Mouse (Mus musculus) thymus, postnatal 14 days (tissue): ENCODE measurements around the gene Zfp655.
"Not testable (repeated sequence)": the region's sequence is repeated elsewhere in the genome, so short reads cannot be mapped to it uniquely, and the experiment has no call there.

Source experiments
- DNase-seq: peaks from one replicate; pipeline ENCODE4 v3.0.0; 2021

Gene Zfp655

GRCm38 (mm10) chr5:145223395-145223794 is 8.1 kb upstream of the Zfp655 start:
- no peak for DNase-seq

GRCm38 (mm10) chr5:145226453-145226852 is 5.1 kb upstream of the Zfp655 start:
- DNase-seq = no peak

- not testable (repeated sequence) for DNase-seq
Measured at GRCm38 (mm10) chr5:145229283-145229682, 2.2 kb upstream of the Zfp655 start.

GRCm38 (mm10) chr5:145230641-145231040 is 874 bp upstream of the Zfp655 start:
- no peak for DNase-seq

GRCm38 (mm10) chr5:145231893-145232411 is 437 bp downstream of the Zfp655 start:
- DNase-seq = no peak

- peak; percentile 47 for DNase-seq
Measured at GRCm38 (mm10) chr5:145234636-145235035, 3.1 kb downstream of the Zfp655 start.

- DNase-seq = no peak
Measured at GRCm38 (mm10) chr5:145249520-145249919, 18.0 kb downstream of the Zfp655 start.

DNA sequence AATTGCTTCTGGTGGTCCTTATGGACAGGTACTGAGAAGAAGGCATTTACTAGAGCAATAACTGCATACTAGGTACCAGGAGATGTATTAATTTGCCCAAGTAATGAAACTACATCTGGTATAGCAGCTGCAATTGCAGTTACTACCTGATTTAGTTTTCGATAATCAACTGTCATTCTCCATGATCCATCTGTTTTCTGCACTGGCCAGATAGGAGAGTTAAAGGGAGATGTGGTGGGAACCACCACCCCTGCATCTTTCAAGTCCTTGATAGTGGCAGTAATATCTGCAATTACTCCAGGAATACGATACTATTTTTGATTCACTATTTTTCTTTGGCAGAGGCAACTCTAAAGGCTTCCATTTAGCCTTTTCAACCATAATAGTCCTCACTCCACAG is 42.1 kb downstream of the Zfp655 start:
- not testable (repeated sequence) for DNase-seq

DNA sequence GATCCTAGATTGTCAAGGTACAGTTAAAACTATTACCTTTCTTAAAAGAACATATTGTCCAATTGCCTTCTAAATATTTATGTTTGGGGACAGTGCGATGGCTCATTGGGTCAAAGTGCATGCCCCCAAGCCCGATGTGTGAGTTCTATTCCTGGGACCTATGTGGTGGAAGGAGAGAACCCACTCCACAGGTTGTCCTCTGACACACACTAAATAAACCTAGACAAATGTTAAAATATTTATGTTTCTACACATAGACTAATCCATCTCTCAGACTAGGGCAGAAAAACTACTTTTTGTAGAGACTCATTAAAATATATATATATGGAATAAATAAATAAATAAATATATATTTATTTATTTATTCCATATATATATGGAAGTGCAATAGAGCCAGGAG is 48.4 kb downstream of the Zfp655 start:
- no peak for DNase-seq

GRCm38 (mm10) chr5:145280371-145281143 is 49.0 kb downstream of the Zfp655 start, which contains the start of gene Zscan25:
Zscan25 (plus strand) TSS chr5:145280500.
- peak; percentile 90 for DNase-seq

DNA sequence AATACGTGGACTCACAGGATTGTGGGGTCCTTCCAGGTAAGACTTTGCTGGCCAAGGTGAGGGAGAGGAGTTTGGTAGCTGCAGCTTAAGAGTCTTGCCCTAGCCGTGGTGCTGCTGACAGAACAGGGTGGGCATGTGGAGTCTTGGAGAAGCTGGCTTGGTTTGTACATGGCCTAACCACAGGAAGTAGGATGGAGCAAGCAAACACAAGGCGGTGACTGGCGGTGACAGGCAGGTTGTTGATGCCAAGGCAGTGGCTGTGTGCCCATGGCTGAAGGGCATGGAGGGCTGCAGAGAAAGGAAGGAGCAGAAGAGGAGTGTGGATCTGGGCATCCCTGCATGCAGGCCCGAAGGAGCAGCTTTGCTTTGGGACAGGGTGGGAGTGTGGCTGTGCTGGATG is 56.9 kb downstream of the Zfp655 start:
- DNase-seq = no peak

DNA sequence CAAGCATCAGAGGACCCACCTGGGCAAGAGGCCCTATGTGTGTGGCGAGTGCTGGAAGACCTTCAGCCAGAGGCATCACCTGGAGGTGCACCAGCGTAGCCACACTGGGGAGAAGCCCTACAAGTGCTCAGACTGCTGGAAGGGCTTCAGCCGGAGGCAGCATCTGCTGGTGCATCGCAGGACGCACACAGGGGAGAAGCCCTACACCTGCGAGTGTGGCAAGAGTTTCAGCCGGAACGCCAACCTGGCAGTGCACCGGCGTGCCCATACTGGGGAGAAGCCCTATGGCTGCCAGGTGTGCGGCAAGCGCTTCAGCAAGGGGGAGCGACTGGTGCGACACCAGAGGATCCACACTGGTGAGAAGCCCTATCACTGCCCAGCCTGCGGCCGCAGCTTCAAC is 59.2 kb downstream of the Zfp655 start:
- no peak for DNase-seq

- no peak for DNase-seq
Measured at GRCm38 (mm10) chr5:145292398-145292797, 60.9 kb downstream of the Zfp655 start.
